Mouse (Mus musculus): ENCODE results near the gene Ap1s1. TPM values are rescaled to one million over a fixed set of nuclear protein-coding genes. Genes with fewer than 3 reads are reported as not detected.

Gene Ap1s1
- polyA plus RNA-seq, 1 experiment from 2014 or later: 191 TPM

DNA sequence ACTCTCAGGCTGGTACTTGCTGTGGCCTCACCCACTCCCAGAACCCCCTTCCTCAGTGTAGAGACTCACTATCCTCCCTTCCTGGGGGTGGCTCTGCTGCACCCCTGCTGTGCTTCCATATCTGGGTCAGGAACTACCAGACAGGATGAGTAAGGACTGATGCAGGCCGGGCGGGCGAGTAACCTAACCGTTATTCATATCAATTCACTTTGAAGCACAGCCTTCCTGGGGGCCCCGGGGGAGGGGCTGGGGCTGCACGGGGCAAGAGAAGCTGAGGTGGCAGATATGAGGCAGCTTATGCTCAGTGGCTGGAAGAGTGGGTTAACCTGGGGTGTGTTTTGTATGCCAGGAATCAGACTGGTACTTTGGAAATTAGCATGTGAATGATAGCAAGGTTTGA is 39.1 kb upstream of the Ap1s1 start:
- ATAC-seq (ENCODE audit: insufficient read depth): no peak
- H3K4me2 ChIP-seq: no peak overlapping the region
- no peak overlapping the region for H3K4me3 ChIP-seq (ENCODE audit: low read depth, low read length)
- DNase-seq: no peak
- no peak for TF ChIP-seq CTCF (IDR thresholded peaks at IDR 0.05; ENCODE audit: low read depth)
- H3K36me3 ChIP-seq (ENCODE audit: insufficient read depth): no peaks in the 10 kb centered on the region
- no peaks in the 10 kb centered on the region for H3K9me3 ChIP-seq (ENCODE audit: low read depth, low read length)
- H3K9ac ChIP-seq: no peak overlapping the region
- no peaks in the 10 kb centered on the region for H3K4me1 ChIP-seq (ENCODE audit: insufficient read depth)
- no peaks in the 10 kb centered on the region for H3K27me3 ChIP-seq (ENCODE audit: insufficient read depth, low read length)
- 72% methylated on average over 6 of the region's 6 CpGs for WGBS
- no peak overlapping the region for H3K27ac ChIP-seq (ENCODE audit: low read depth)

DNA sequence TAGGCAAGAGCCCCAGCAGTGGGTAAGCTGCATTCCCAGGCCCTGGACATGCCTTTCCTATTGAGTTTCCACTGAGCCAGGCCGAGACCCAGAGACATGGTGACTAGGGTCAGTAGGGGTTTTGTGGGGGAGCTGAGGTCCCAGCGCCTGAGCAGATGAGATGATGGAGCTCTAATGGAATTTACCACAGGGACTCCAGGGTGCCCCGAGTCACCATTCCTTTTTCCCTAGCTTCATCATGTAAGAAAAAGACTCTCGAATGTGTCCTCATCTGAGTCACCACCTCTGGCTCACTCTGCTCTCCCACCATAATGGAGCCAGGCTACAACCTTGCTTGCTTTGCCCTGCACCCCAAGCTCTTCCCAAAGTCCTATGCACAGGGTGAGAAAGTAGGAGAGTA is 37.1 kb upstream of the Ap1s1 start:
- Histone ChIP-seq H3K27me3 (ENCODE audit: insufficient read depth, low read length) (no peaks in the 10 kb centered on the region), H3K4me1 (ENCODE audit: insufficient read depth) (peaks cover 10% of the 10 kb centered on the region), H3K36me3 (ENCODE audit: insufficient read depth) (no peaks in the 10 kb centered on the region), H3K9me3 (ENCODE audit: low read depth, low read length) (no peaks in the 10 kb centered on the region), H3K9ac (no peak overlapping the region), H3K4me2 (no peak overlapping the region), H3K27ac (ENCODE audit: low read depth) (no peak overlapping the region), H3K4me3 (ENCODE audit: low read depth, low read length) (no peak overlapping the region)
- WGBS: 80% methylated on average over 4 of the region's 4 CpGs
- ATAC-seq (ENCODE audit: insufficient read depth): no peak
- no peak for DNase-seq
- TF ChIP-seq CTCF (IDR thresholded peaks at IDR 0.05; ENCODE audit: low read depth): no peak

DNA sequence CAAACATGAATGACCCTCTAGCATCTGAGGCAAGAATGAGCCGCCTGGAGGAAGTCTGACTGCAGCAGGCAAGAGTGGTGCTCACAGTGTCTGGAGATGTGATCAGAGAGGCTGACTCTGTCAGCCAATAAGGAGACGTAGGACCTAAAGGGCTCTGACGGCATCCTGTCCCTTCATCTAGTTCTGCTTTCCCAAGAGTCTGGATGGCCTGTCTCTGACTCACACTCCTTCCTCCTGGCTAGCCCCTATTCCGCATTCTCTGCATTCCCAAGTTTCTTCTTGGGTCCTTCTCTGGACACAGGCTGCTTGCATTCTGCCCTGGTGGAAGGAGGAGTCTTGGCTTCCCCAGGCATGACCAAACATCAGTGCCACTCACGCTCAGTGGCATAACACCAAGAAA is 33.9 kb upstream of the Ap1s1 start:
- WGBS: 25% methylated on average over 5 of the region's 5 CpGs
- ATAC-seq (ENCODE audit: insufficient read depth): peak; percentile 72
- Histone ChIP-seq H3K4me1 (ENCODE audit: insufficient read depth) (peaks cover 32% of the 10 kb centered on the region), H3K27ac (ENCODE audit: low read depth) (peak overlapping the region; percentile 47), H3K9ac (no peak overlapping the region), H3K27me3 (ENCODE audit: insufficient read depth, low read length) (no peaks in the 10 kb centered on the region), H3K36me3 (ENCODE audit: insufficient read depth) (no peaks in the 10 kb centered on the region), H3K9me3 (ENCODE audit: low read depth, low read length) (no peaks in the 10 kb centered on the region), H3K4me2 (no peak overlapping the region), H3K4me3 (ENCODE audit: low read depth, low read length) (no peak overlapping the region)
- TF ChIP-seq CTCF (IDR thresholded peaks at IDR 0.05; ENCODE audit: low read depth): no peak
- peak; percentile 72 for DNase-seq

DNA sequence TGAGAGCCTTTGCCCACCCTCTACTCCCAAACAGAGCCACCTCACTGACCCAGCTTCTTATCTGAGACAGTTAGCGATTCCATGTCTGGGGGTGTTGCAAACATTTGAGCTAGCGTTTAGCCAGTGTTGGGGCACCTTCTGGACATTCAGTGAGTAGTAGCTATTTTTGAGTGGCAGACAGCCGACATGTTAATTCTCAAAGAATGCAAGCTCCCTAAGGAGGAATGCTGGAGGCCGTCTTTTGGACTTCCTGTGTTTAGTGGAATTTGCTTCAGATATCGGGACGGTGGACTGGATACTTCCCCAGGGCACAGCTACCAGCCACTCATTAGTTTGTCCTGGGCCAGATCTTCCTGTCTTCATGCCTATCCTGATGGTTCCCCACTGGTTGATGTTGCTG is 32.7 kb upstream of the Ap1s1 start:
- Histone ChIP-seq H3K27me3 (ENCODE audit: insufficient read depth, low read length) (no peaks in the 10 kb centered on the region), H3K9ac (no peak overlapping the region), H3K9me3 (ENCODE audit: low read depth, low read length) (no peaks in the 10 kb centered on the region), H3K4me3 (ENCODE audit: low read depth, low read length) (no peak overlapping the region), H3K4me1 (ENCODE audit: insufficient read depth) (peaks cover 38% of the 10 kb centered on the region), H3K36me3 (ENCODE audit: insufficient read depth) (no peaks in the 10 kb centered on the region), H3K27ac (ENCODE audit: low read depth) (peak overlapping the region; percentile 59), H3K4me2 (no peak overlapping the region)
- DNase-seq (peak; percentile 60), ATAC-seq (ENCODE audit: insufficient read depth) (no peak)
- no peak for TF ChIP-seq CTCF (IDR thresholded peaks at IDR 0.05; ENCODE audit: low read depth)
- 14% methylated on average over 6 of the region's 6 CpGs for WGBS

DNA sequence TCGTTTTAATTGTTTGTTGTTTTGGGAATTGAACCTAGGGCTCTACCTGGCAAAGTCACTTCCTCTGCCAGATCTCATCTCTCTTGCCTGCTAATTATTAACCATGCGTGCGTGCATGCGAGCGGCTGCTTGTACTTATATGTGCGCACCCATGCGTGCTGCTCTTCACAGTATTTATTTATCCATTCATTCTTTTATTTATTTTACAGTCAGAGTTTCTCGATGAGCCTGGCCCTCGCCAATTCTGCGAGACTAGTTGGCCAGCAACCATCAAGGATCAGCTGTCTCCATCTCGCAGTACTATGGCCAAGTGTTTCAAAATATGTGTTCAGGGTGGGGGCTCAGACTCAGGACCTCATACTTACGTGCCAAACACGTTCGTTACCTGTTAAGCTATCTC is 32.1 kb upstream of the Ap1s1 start:
- Histone ChIP-seq H3K4me2 (no peak overlapping the region), H3K4me3 (ENCODE audit: low read depth, low read length) (no peak overlapping the region), H3K27me3 (ENCODE audit: insufficient read depth, low read length) (no peaks in the 10 kb centered on the region), H3K9me3 (ENCODE audit: low read depth, low read length) (no peaks in the 10 kb centered on the region), H3K27ac (ENCODE audit: low read depth) (peak overlapping the region; percentile 59), H3K9ac (no peak overlapping the region), H3K4me1 (ENCODE audit: insufficient read depth) (peaks cover 38% of the 10 kb centered on the region), H3K36me3 (ENCODE audit: insufficient read depth) (no peaks in the 10 kb centered on the region)
- ATAC-seq (ENCODE audit: insufficient read depth) (no peak), DNase-seq (peak; percentile 57)
- no peak for TF ChIP-seq CTCF (IDR thresholded peaks at IDR 0.05; ENCODE audit: low read depth)
- 37% methylated on average over 14 of the region's 14 CpGs for WGBS

DNA sequence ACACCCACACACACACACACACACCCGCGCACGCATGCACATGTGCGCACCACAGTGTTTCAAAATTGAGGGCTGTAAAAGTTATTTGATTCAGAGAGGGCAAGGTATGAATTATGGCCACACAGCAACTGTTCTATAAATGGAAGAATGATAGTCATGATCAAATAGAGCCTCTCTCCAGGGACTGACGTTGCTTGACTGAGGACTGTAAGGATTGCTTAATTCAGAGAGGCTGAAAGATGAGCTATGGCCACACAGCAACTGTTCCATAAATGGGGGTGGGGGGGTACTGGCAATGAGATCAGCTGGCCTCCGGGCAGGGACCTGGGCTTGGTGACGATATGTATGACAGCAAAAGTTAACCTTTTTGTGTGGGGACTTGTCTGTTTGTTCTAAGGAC is 31.3 kb upstream of the Ap1s1 start:
- peak overlapping the region; percentile 86; the same call in 1 of the 2 replicates for H3K27ac ChIP-seq (ENCODE audit: low read depth)
- 77% methylated on average over 7 of the region's 7 CpGs for WGBS
- no peak overlapping the region for H3K9ac ChIP-seq
- no peak overlapping the region for H3K4me2 ChIP-seq
- H3K4me1 ChIP-seq (ENCODE audit: insufficient read depth): peaks cover 44% of the 10 kb centered on the region
- no peak for DNase-seq
- H3K36me3 ChIP-seq (ENCODE audit: insufficient read depth): no peaks in the 10 kb centered on the region
- H3K9me3 ChIP-seq (ENCODE audit: low read depth, low read length): no peaks in the 10 kb centered on the region
- no peaks in the 10 kb centered on the region for H3K27me3 ChIP-seq (ENCODE audit: insufficient read depth, low read length)
- H3K4me3 ChIP-seq (ENCODE audit: low read depth, low read length): no peak overlapping the region
- TF ChIP-seq CTCF (IDR thresholded peaks at IDR 0.05; ENCODE audit: low read depth): no peak
- no peak for ATAC-seq (ENCODE audit: insufficient read depth)

DNA sequence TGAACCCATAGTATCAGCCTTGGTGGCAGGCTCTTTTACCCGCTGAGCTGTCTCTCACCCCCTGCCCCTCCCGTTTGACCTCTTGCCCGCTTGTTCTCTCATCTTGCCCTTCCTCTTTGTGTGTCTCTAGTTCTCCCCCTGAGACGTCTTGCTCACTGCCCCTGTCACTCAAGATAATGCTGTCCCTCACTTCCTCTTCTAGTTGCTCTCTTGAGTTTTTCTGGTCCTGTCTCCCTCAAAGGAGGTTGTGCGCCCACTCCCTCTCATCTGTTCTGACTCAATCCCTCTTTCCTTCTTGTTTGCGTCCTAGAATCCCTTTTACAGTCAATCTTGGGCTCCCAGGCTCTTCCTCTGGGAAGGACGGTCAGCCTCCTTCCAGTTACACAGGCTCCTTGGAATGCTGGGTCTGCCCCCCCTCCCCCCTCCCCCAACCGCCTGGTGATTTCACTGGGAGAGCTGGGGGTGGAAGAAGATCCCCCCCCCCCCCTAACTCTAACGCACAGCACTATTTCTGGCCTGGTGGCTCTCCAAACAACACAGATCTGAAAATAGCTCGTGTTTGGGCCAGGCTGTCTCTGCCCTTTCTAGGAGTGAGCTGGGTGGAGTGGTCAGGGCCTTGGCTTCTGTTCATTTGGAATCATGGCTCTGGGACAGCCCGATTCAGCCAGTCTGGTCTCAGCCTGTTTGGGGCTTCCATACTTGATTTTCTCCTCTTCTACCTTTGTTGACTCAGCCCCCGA is 30.4 kb upstream of the Ap1s1 start:
- H3K27ac ChIP-seq (ENCODE audit: low read depth): peak overlapping the region; percentile 86
- no peak for TF ChIP-seq CTCF (IDR thresholded peaks at IDR 0.05; ENCODE audit: low read depth)
- no peaks in the 10 kb centered on the region for H3K27me3 ChIP-seq (ENCODE audit: insufficient read depth, low read length)
- no peak overlapping the region for H3K4me3 ChIP-seq (ENCODE audit: low read depth, low read length)
- H3K36me3 ChIP-seq (ENCODE audit: insufficient read depth): no peaks in the 10 kb centered on the region
- H3K9ac ChIP-seq: no peak overlapping the region; the same call in 1 of the 2 replicates
- no peaks in the 10 kb centered on the region for H3K9me3 ChIP-seq (ENCODE audit: low read depth, low read length)
- WGBS: 20% methylated on average over 12 of the region's 12 CpGs
- peaks cover 44% of the 10 kb centered on the region for H3K4me1 ChIP-seq (ENCODE audit: insufficient read depth)
- no peak overlapping the region for H3K4me2 ChIP-seq
- DNase-seq: peak; percentile 55
- ATAC-seq (ENCODE audit: insufficient read depth): no peak
